Mouse (Mus musculus) limb, embryonic 11.5 days (tissue): Measurements from ENCODE around the gene Rapgef4. TPM values are rescaled to one million over a fixed set of nuclear protein-coding genes. Genes with fewer than 3 reads are reported as not detected.
"Not testable (repeated sequence)": the region's sequence is repeated elsewhere in the genome, so short reads cannot be mapped to it uniquely, and the experiment has no call there.

ENCODE experiments used
- ATAC-seq: fragments of 200-750 bp; cut with Nextera tagmentation; 2 replicates; pipeline ENCODE4 v1.8.0; 2017; ENCODE audit warnings: low read depth; ENCODE audit not compliant: insufficient number of reproducible peaks, low FRiP score, low TSS enrichment
- DNase-seq: peaks from one replicate; pipeline ENCODE4 v3.0.0-alpha.2; 2015; ENCODE audit warnings: low spot score
- H3K27ac ChIP-seq: fragments of 300-500 bp; sonication (generic); replicated peaks from 2 replicates; pipeline ENCODE4 v1.5.1; 2014; ENCODE audit warnings: low read depth, mild to moderate bottlenecking, low read length
- H3K27me3 ChIP-seq: fragments of 300-500 bp; sonication (generic); 2 replicates; pipeline ENCODE4 v1.6.1; 2014; ENCODE audit warnings: mild to moderate bottlenecking, low read length, mixed read lengths; ENCODE audit not compliant: control insufficient read depth, insufficient read depth
- H3K36me3 ChIP-seq: fragments of 300-500 bp; sonication (generic); 2 replicates; pipeline ENCODE4 v1.6.1; 2014; ENCODE audit warnings: mild to moderate bottlenecking, low read length, moderate library complexity, mixed read lengths; ENCODE audit not compliant: control insufficient read depth, insufficient read depth
- H3K4me1 ChIP-seq: fragments of 300-500 bp; sonication (generic); 2 replicates; pipeline ENCODE4 v1.6.1; 2014; ENCODE audit warnings: low read length, mixed read lengths; ENCODE audit not compliant: control insufficient read depth, insufficient read depth
- H3K4me2 ChIP-seq: fragments of 300-500 bp; sonication (generic); 2 replicates; pipeline ENCODE4 v1.6.1; 2014; ENCODE audit warnings: low read depth, mild to moderate bottlenecking, moderate library complexity; ENCODE audit not compliant: severe bottlenecking
- H3K4me3 ChIP-seq: fragments of 300-500 bp; sonication (generic); 2 replicates; pipeline ENCODE4 v1.5.1; 2014; ENCODE audit warnings: low read depth, low read length
- H3K9ac ChIP-seq: fragments of 300-500 bp; sonication (generic); 2 replicates; pipeline ENCODE4 v1.6.1; 2014; ENCODE audit warnings: mild to moderate bottlenecking, low read length
- H3K9me3 ChIP-seq: fragments of 300-500 bp; sonication (generic); 2 replicates; pipeline ENCODE4 v1.6.1; 2016; ENCODE audit warnings: low read length; ENCODE audit not compliant: control insufficient read depth
- whole genome bisulfite sequencing: fragments of 180-500 bp; shearing (Covaris S2); extraction: QIAGEN DNeasy Blood & Tissue Kit; methylation state at CpG from one replicate; pipeline ENCODE4 v1.1.7; 2014; 5-methylcytosine and 5-hydroxymethylcytosine counted together
- polyA plus RNA-seq: library from polyadenylated mRNA; unstranded; fragments of >200 nt; fragmentation: Nextera tagmentation; extraction: Ambion mirVana; gene quantifications from 2 replicates; pipeline ENCODE4 v1.2.1, GENCODE M21; 2014

Gene Rapgef4
- polyA plus RNA-seq, 1 experiment from 2014 or later: 0.88 TPM

DNA sequence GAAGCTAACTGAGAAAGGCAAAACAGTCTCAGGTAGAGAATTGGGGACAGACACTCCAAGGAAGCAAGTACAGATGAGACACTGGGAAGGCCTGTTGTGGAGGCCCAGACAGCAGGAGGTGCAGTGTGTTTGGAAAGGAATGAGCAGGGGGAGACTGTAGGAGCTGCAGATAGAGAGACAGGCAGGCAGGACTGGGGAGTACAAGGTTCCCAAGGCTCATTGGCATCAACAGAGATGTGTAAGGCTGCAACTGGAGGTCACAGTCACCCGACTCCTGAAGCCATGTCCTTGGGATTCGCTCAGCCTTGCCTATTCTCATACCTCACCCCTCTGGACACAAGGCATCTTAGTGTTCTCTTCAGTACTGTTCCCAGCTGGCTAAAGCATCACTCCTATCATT lies 145.4 kb downstream of the Rapgef4 start:
- Histone ChIP-seq H3K9ac (no peak overlapping the region), H3K4me1 (peaks cover 6% of the 10 kb centered on the region), H3K4me3 (no peak overlapping the region), H3K27me3 (no peaks in the 10 kb centered on the region), H3K4me2 (no peak overlapping the region), H3K36me3 (no peaks in the 10 kb centered on the region), H3K9me3 (no peaks in the 10 kb centered on the region), H3K27ac (no peak overlapping the region)
- ATAC-seq (no peak), DNase-seq (no peak)
- 83% methylated on average over 2 of the region's 2 CpGs for WGBS

DNA sequence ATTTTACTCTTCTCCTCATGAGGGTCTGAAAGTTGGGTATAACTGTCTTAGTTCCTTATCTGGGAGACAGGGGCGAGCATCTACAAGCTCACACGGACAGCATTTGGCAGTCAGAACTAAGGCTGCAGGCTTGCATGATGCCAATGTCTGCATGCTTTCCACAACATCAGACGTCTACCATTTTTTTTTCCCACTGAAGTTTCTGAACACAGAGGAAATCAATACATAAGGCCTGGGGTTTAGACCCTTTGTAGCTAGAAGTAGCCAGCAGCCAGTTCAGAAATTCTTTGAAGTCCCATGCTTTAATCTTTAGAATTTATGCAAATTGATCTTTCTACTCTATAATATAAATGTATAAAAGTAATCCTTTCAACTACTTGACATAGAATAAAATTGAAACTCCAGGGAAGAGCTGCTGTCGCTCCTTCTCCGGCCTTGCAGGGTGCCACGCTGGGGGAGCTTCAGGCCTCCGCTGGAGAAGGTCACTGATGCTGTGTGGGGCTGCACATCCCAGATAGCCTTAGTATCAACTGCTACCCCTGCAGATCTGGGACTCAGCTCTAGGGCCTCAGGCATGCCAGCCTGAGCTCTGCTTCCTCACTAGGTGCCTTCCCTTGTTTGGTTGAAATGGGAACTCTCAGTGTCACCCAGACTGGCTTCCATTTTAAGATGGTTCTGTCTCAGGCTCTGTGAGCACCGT lies 148.7 kb downstream of the Rapgef4 start:
- no peak overlapping the region for H3K4me3 ChIP-seq
- H3K27ac ChIP-seq: no peak overlapping the region
- H3K4me1 ChIP-seq: no peaks in the 10 kb centered on the region
- no peaks in the 10 kb centered on the region for H3K9me3 ChIP-seq
- no peak overlapping the region for H3K9ac ChIP-seq
- no peaks in the 10 kb centered on the region for H3K27me3 ChIP-seq
- no peaks in the 10 kb centered on the region for H3K36me3 ChIP-seq
- ATAC-seq (no peak), DNase-seq (no peak)
- H3K4me2 ChIP-seq: no peak overlapping the region
- 91% methylated on average over 8 of the region's 8 CpGs for WGBS

DNA sequence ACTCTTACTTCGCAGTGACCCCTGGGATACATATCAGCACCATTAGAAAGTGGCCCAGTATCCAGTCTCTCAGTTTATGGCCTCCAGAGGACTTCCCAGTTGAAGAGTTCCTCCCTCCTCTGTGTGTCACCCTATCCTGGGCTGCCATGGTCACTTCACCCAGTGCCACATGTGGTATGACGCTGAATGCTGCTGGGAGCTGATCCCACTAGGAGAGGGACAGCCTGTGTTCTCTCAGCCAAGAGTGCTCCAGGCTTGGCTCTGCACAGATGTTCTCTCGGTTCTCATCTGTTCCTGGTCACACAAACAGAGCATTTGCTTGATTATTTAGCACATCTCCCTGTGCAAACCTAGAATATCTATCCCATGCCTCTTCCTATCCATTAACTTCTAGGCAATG lies 151.2 kb downstream of the Rapgef4 start:
- Histone ChIP-seq H3K27me3 (no peaks in the 10 kb centered on the region), H3K36me3 (no peaks in the 10 kb centered on the region), H3K4me1 (peaks cover 4% of the 10 kb centered on the region; the same call in 1 of the 2 replicates), H3K9ac (no peak overlapping the region), H3K27ac (no peak overlapping the region), H3K9me3 (no peaks in the 10 kb centered on the region), H3K4me2 (no peak overlapping the region), H3K4me3 (no peak overlapping the region)
- ATAC-seq (no peak), DNase-seq (no peak)
- 94% methylated on average over 3 of the region's 3 CpGs for WGBS

DNA sequence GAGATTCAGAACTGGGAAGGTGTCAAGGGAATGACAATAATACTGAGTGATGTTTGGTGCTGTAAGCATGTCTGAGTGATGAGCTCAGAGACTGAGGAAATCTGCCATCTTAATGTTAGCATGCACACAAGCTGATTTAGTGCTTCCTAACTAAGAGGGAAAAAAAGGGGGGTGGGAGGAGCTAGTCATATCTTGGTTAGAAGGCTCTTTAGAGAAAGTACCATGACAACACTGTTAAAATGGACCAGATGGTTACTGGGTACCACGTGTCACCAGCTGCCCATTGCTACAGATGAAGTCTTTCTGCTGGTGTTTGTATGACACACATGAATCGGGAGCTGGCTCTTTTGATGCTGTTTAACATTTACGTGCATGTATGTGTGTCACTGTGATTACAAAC lies 155.0 kb downstream of the Rapgef4 start:
- ATAC-seq (no peak), DNase-seq (no peak)
- Histone ChIP-seq H3K9ac (no peak overlapping the region), H3K4me2 (no peak overlapping the region), H3K27ac (no peak overlapping the region), H3K36me3 (no peaks in the 10 kb centered on the region), H3K27me3 (no peaks in the 10 kb centered on the region), H3K4me1 (peaks cover 4% of the 10 kb centered on the region; the same call in 1 of the 2 replicates), H3K4me3 (no peak overlapping the region), H3K9me3 (no peaks in the 10 kb centered on the region)
- 76% methylated on average over 3 of the region's 3 CpGs for WGBS

DNA sequence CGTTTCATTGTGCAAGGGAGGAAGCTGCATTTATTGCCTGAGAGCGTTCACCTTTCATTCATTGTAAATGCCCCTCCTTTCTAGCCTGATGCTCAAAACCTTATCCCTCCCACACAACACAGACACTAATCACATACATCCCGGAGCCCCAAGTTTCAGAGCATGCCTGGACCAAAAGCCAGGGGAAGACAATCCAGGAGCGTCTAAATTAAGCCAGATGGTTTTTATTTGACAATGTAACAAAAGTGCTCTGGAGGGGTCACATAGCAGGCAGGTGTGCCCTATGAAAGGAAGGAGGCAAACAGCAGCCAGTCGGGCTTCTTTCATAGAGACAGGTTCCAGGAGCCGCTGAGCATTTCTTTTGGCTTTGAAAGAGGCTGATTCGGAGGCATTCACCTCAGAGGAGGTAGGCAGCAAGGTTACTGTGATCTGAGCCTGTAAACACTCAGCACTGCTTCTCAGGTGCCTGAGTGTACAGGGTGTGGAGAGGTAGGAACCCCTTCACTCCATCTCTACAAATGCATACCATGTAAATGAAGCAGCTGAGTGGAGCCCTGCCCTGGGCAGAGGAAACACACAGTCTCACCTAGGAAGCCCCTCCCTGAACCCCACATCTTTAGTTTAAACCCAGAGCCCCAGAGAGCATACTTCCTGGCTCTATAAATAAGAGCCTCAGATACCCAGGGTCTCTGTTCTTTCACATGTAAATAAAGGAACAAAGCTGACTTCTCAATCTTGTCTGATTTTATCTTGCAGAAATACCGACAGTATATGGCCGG lies 155.6 kb downstream of the Rapgef4 start:
- no peak for ATAC-seq
- no peak overlapping the region for H3K4me3 ChIP-seq
- no peak for DNase-seq

DNA sequence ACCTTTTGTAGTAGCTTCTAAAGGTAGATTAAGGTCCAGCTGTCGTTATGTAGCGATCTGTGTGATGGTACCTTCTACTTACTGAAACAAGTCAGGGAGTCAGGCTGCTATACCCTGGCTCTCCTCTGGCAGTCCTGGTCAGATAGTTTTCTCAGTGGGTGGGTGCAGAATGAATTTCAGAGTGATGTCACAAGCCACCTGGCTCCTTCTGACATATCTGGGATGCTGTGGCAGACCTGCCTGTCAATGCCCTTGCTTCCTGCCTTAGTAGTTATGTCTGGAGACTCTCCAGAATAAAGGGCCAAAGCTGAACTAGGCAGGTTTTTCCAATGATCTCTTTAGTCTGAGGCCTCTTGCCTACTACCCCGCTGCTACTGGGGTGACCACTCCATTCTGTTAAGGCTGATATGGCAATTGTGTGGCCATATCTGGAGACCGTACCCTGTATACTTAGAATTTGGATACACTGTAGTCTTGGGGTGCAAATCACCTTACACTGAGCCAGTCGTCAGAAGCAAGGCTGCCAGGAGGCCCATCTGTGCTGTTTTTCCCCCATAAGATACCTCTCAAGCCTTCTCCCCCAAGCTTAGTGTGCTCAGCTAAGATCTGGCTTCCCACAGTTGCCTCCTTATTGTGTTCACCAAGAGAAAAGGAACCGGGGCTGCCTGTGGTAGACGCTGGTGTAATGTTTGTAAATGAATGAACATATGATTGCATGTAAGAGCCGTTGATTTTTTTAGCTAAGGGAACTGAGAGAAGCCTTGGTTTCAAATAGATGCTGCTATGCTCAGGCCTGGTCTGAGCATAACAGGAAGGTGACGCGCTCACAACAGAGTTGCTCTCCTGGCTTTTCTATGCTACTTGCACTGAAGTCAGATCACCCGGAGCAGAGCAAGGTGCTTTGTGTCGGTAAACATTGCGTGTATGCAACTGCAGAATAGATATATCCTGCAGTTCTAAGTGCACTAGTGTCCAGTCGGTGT lies 159.1 kb downstream of the Rapgef4 start:
- WGBS: 90% methylated on average over 14 of the region's 14 CpGs
- ATAC-seq (no peak), DNase-seq (no peak)
- Histone ChIP-seq H3K27ac (no peak overlapping the region), H3K4me2 (no peak overlapping the region), H3K9ac (no peak overlapping the region), H3K27me3 (no peaks in the 10 kb centered on the region), H3K36me3 (no peaks in the 10 kb centered on the region), H3K4me3 (no peak overlapping the region), H3K9me3 (no peaks in the 10 kb centered on the region), H3K4me1 (peaks cover 4% of the 10 kb centered on the region; the same call in 1 of the 2 replicates)

More for the DNA sequence above, 155.6 kb downstream of the Rapgef4 start:
- 45% methylated on average over 9 of the region's 9 CpGs for WGBS
- Histone ChIP-seq H3K27me3 (no peaks in the 10 kb centered on the region), H3K36me3 (no peaks in the 10 kb centered on the region), H3K27ac (no peak overlapping the region), H3K4me2 (no peak overlapping the region), H3K9me3 (no peaks in the 10 kb centered on the region), H3K4me1 (peaks cover 4% of the 10 kb centered on the region; the same call in 1 of the 2 replicates), H3K9ac (no peak overlapping the region)

DNA sequence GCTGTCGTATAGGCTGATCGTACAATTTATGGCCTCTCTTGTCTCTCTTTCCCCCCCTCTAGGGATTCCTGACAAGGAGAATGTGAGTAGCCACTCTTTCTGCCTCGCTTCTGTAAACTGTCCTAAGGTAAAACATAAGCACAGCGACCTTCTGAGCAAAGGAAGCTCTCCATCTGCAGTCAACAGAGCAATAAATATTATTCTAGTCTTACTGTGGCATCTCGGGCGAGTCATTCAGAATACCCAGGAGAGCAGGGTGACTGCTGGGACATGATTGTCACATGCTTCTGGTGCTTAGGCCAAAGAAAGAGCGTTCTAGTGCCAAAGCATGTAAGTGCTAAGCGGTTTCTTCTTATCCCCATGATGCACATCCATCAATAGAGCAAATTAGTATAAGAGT lies 160.1 kb downstream of the Rapgef4 start:
- no peak overlapping the region for H3K9ac ChIP-seq
- H3K4me1 ChIP-seq: peaks cover 4% of the 10 kb centered on the region; the same call in 1 of the 2 replicates
- no peak overlapping the region for H3K4me2 ChIP-seq
- H3K27ac ChIP-seq: no peak overlapping the region
- DNase-seq: no peak
- H3K4me3 ChIP-seq: no peak overlapping the region
- no peaks in the 10 kb centered on the region for H3K27me3 ChIP-seq
- H3K9me3 ChIP-seq: no peaks in the 10 kb centered on the region
- H3K36me3 ChIP-seq: no peaks in the 10 kb centered on the region
- no peak for ATAC-seq
- WGBS: 62% methylated on average over 8 of the region's 8 CpGs

DNA sequence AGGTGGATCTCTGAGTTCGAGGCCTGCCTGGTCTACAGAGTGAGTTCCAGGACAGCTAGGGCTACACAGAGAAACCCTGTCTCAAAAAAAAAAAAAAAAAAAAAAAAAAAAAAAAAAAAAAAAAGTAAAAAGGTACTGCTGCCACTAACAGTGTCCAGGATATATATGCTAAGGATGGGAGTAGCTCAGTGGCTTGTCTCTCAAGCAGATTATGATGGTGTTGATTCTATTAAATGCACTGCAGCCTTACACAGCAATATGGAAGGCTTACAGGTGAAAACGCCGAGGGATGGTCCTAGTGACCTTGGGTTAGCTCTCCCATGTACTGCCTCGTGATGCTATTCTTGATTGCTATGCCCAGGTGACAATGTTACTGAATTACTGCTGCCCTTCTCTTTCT lies 160.7 kb downstream of the Rapgef4 start:
- not testable (repeated sequence) for H3K4me3 ChIP-seq, H3K36me3 ChIP-seq, H3K4me2 ChIP-seq, H3K27me3 ChIP-seq, ATAC-seq, H3K27ac ChIP-seq, H3K4me1 ChIP-seq, H3K9ac ChIP-seq, H3K9me3 ChIP-seq, DNase-seq
- 96% methylated on average over 4 of the region's 4 CpGs for WGBS
